In genomic region chr2:3445984-3446383, GRCm38 (mm10) we compare ENCODE assay signal across 36 mouse cellular contexts. TPM values are rescaled to one million over a fixed set of nuclear protein-coding genes. Genes with fewer than 3 reads are reported as not detected.
"Had no signal": no experiment of that assay in that cellular context is flagged by ENCODE, and none has a peak within 500 bp of the region (broad histone marks: within the 10 kb centered on the region; RNA-seq: fewer than 3 reads in every experiment).

No protein-coding gene starts in this region.

- DNase-seq: gastrocnemius, adult 2 months; gastrocnemius, postnatal 10 days; gastrocnemius, postnatal 25 days; heart, postnatal 10 days; heart, postnatal 4 days; kidney, adult 18-20 months; kidney, postnatal 14 days; kidney, postnatal 4 days; liver; liver, embryonic 13.5 days had no signal

- H3K27ac ChIP-seq: gastrocnemius, adult 2 months; heart, embryonic 10.5 days; hindbrain, embryonic 10.5 days; hindbrain, embryonic 12.5 days; hindbrain, embryonic 14.5 days; intestine, embryonic 15.5 days; layer of hippocampus, adult 2 months; left cerebral cortex, adult 2 months; limb, embryonic 10.5 days; limb, embryonic 12.5 days; liver, embryonic 13.5 days; liver, embryonic 15.5 days had no signal

- H3K36me3 ChIP-seq: intestine, embryonic 15.5 days had no signal

- H3K4me3 ChIP-seq: gastrocnemius, adult 2 months; heart, embryonic 10.5 days; heart, embryonic 12.5 days; hindbrain, embryonic 10.5 days; hindbrain, embryonic 12.5 days; intestine, embryonic 15.5 days; layer of hippocampus, adult 2 months; left cerebral cortex, adult 2 months; limb, embryonic 10.5 days; limb, embryonic 12.5 days; liver, embryonic 13.5 days; liver, embryonic 15.5 days had no signal

- H3K9ac ChIP-seq: heart, embryonic 12.5 days; hindbrain, embryonic 12.5 days; hindbrain, embryonic 14.5 days; intestine, embryonic 15.5 days; limb, embryonic 12.5 days; liver, embryonic 13.5 days; liver, embryonic 15.5 days had no signal

- ATAC-seq: hindbrain, embryonic 16.5 days; inflammation-experienced regulatory T-cells, adult 6 months; intestine, embryonic 15.5 days; intestine, postnatal 0 days had no signal

- H3K27me3 ChIP-seq: heart, embryonic 12.5 days; hindbrain, embryonic 12.5 days; intestine, embryonic 15.5 days; limb, embryonic 12.5 days; liver, embryonic 13.5 days; liver, embryonic 15.5 days had no signal

- H3K4me2 ChIP-seq: heart, embryonic 12.5 days; hindbrain, embryonic 12.5 days; hindbrain, embryonic 14.5 days; intestine, embryonic 15.5 days; limb, embryonic 12.5 days; liver, embryonic 11.5 days; liver, embryonic 13.5 days; liver, embryonic 15.5 days had no signal

- H3K9me3 ChIP-seq: heart, embryonic 10.5 days; heart, embryonic 12.5 days; hindbrain, embryonic 10.5 days; hindbrain, embryonic 12.5 days; intestine, embryonic 15.5 days; limb, embryonic 10.5 days; limb, embryonic 12.5 days; liver, embryonic 13.5 days; liver, embryonic 15.5 days had no signal

- H3K4me1 ChIP-seq: heart, embryonic 10.5 days; heart, embryonic 12.5 days; hindbrain, embryonic 10.5 days; hindbrain, embryonic 12.5 days; intestine, embryonic 15.5 days; limb, embryonic 10.5 days; liver, embryonic 13.5 days; liver, embryonic 15.5 days had no signal

RNA-seq across cellular contexts. Expression of gene Meig1, which starts 23.5 kb away (rescaled TPM):
- total RNA-seq: gastrocnemius, adult 2 months; gastrocnemius, postnatal 25 days; gastrocnemius, postnatal 4 days; granulocyte monocyte progenitor cell, adult 5-6 weeks; heart, postnatal 4 days had no signal
- polyA plus RNA-seq: heart, embryonic 10.5 days; heart, embryonic 12.5 days; heart, embryonic 14.5 days; inflammation-experienced regulatory T-cells, adult 6 months; intestine, embryonic 15.5 days; limb, embryonic 10.5 days; limb, embryonic 12.5 days; liver, embryonic 11.5 days; liver, embryonic 13.5 days had no signal

RNA-seq across cellular contexts. Expression of gene Olah, which starts 49.0 kb away (rescaled TPM):
- total RNA-seq: gastrocnemius, adult 2 months; gastrocnemius, postnatal 10 days; gastrocnemius, postnatal 25 days; gastrocnemius, postnatal 4 days; granulocyte monocyte progenitor cell, adult 5-6 weeks; heart, adult 8-10 months; heart, postnatal 10 days; heart, postnatal 25 days; heart, postnatal 4 days; layer of hippocampus, adult 2 months; layer of hippocampus, postnatal 10 days; layer of hippocampus, postnatal 25 days; left cerebral cortex, adult 2 months; left cerebral cortex, postnatal 14 days; left cerebral cortex, postnatal 36 days had no signal
- polyA plus RNA-seq: frontal cortex, adult 2 months; heart, embryonic 10.5 days; heart, embryonic 12.5 days; heart, embryonic 14.5 days; heart, embryonic 16.5 days; hindbrain, embryonic 10.5 days; hindbrain, embryonic 12.5 days; hindbrain, embryonic 14.5 days; inflammation-experienced regulatory T-cells, adult 6 months; intestine, embryonic 15.5 days; limb, embryonic 10.5 days; limb, embryonic 12.5 days; liver, embryonic 11.5 days; liver, embryonic 13.5 days; liver, embryonic 15.5 days had no signal
